Mouse (Mus musculus) bone marrow macrophage, adult 2 months (primary cell): ENCODE data around the gene Sbf1.

Experiments
- CTCF ChIP-seq: IDR thresholded peaks from 2 replicates; pipeline ENCODE4 v1.5.1; 2012; ENCODE audit warnings: low read depth, mild to moderate bottlenecking, low read length, moderate library complexity
- POLR2A ChIP-seq: IDR thresholded peaks from 2 replicates; pipeline ENCODE4 v1.6.1; 2012; ENCODE audit warnings: mild to moderate bottlenecking, low read depth, low read length, borderline replicate concordance

- TF ChIP-seq CTCF, result no peak
- no peak for TF ChIP-seq POLR2A
These were observed 35.3 kb upstream of the Sbf1 start for GRCm38 (mm10) chr15:89350447-89350846.
